Mouse (Mus musculus): ENCODE results near the gene Il3. TPM values are rescaled to one million over a fixed set of nuclear protein-coding genes. Genes with fewer than 3 reads are reported as not detected.
A peak's percentile ranks its signal among the peaks of the same experiment; 100 is the strongest.

Gene Il3
- not detected for polyA plus RNA-seq (2021)

DNA sequence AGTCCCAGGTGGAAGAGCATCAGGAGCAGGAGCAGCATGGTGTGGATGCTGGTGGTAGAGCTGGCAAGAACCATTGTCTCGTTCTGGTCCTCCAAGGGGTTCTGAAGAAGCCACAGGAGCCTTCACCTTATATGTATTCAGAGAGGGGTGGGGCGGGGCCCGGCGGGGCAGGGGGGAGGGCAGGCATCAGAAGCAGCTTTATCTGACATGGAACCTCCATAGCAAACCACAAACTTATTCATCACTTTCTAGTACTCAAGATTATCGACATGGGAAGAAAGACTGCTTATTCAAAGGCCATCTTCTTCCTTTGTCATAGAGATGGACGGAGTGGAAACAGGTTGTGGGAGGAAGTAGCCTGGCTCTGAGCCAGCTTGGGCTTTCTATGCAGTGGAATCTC, at the start of gene Il3:
TSS of gene Il3 (minus strand) at position 101 of the 400 bp plus-strand sequence.
- ChIA-PET POLR2A (no interaction called here), CTCF (interaction anchor here (1.0 kb wide), 1 partner anchor 13 kb away, joined by 3 read pairs; no protein-coding TSS in a partner anchor)
- TF ChIP-seq CTCF (IDR thresholded peaks at IDR 0.05): no peak
- in situ Hi-C loops (cut with MboI; ENCODE audit: low pct_unique_long_range_greater_than_20kb): loop anchor here (25.0 kb wide), 1 partner anchor 530 kb away; no protein-coding TSS in a partner anchor
- no peaks in the 10 kb centered on the region for H3K27me3 ChIP-seq
- DNase-seq (ENCODE audit: low read depth, low spot score) (no peak), ATAC-seq (no peak)

DNA sequence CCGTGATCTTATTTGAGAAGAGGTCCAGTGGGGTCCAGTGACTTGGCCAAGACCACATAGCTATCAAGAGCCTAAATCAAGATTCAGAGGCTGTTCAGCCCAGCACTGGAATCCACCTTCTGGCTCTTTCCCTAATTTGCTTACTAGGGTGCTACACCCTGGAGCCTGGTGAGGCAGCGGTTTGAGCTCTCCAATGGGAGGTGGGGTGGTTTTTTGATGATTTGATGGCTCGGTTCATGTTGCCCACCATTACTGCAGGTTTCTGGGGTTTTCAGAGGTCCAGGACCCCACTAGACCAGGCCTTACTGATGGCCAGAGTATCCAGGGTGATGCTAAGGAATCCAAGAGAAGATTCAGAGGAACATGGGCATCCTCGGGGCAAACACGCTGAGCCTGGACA, 48.3 kb upstream of the Il3 start:
- H3K27me3 ChIP-seq: peaks cover 16% of the 10 kb centered on the region
- POLR2A ChIA-PET: no interaction called here
- ATAC-seq (no peak), DNase-seq (ENCODE audit: low read depth, low spot score) (no peak)
- TF ChIP-seq CTCF (IDR thresholded peaks at IDR 0.05): no peak
- CTCF ChIA-PET: no interaction called here
- in situ Hi-C loops (cut with MboI; ENCODE audit: low pct_unique_long_range_greater_than_20kb): loop anchor here (25.0 kb wide), 1 partner anchor 497 kb away; no protein-coding TSS in a partner anchor

DNA sequence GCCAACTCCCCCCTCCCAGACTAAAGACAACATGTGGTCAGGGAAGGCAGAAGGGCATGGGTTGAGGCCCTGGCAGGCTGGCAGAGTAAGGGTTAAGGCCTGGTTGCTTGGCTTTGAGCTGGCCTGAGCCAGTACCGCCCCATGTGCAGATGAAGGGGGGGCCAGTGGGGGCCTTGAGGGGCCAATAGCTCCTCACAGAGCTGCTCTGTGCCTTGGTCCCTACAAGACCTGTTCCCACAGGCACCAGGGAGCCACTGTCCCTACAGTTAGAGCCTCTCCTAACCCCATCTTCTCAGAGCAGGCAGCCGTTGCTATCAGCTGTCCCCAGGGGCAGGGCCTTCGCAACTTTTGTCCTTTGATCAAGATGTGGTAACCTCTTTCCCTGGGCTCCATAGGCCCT, 47.7 kb upstream of the Il3 start:
- ATAC-seq (no peak), DNase-seq (ENCODE audit: low read depth, low spot score) (no peak)
- CTCF ChIA-PET: no interaction called here
- TF ChIP-seq CTCF (IDR thresholded peaks at IDR 0.05): no peak
- in situ Hi-C loops (cut with MboI; ENCODE audit: low pct_unique_long_range_greater_than_20kb): loop anchor here (25.0 kb wide), 1 partner anchor 498 kb away; no protein-coding TSS in a partner anchor
- H3K27me3 ChIP-seq: peaks cover 13% of the 10 kb centered on the region
- POLR2A ChIA-PET: no interaction called here

DNA sequence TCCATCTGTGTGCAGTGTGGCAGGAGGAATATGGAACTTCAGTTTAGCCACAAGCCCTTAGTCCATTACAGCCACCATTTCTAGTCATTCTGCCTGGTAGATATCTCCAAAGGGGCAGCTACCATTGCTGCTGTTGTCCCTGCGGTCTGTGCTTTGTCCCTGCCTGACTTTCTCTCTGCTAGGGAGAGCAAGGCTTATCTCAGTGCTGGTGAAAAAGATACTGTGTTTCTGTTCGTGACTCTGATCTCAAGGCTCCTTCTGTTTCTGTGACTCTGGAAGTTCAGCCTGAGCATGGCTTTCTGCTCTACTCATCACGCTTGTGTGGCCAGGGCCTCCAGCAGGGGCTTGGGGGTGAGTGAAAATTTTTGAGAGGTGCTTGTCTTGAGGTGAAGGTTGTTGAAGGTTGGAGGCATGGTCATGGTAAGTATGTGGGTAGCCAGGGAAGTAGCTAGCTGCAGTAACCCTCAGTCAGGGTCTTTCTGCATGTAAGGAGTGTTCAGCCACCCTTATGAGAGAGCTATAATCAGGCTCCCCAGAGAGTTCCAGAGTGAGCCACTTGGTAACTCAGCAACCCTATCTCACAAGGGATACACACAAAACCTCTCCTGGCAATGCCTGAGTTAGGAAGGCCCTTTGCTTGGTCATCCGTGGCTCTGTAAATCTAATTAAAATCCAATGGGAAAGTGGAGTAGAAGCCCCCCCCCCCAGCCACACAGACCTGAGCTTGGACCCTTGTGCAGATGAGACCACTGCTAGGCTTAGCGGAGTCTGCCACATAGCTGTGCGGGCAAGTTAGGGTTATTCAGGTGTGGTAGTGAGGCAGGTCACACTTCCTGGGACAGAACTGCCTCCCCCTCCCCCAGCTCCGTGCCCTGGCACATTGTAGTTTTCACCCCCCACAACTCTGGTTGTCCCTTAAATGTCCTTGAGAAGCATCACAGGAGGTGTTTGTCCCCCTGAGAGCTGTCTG, 46.6 kb upstream of the Il3 start:
- peaks cover 13% of the 10 kb centered on the region for H3K27me3 ChIP-seq
- ATAC-seq (no peak), DNase-seq (ENCODE audit: low read depth, low spot score) (no peak)
- CTCF ChIA-PET: interaction anchor here (0.8 kb wide), 1 partner anchor 167 kb away, joined by 3 read pairs; no protein-coding TSS in a partner anchor
- in situ Hi-C loops (cut with MboI; ENCODE audit: low pct_unique_long_range_greater_than_20kb): loop anchor here (25.0 kb wide), 1 partner anchor 499 kb away; no protein-coding TSS in a partner anchor
- POLR2A ChIA-PET: interaction anchor here (0.5 kb wide), 1 partner anchor 100 kb away, joined by 4 read pairs; no protein-coding TSS in a partner anchor
- no peak for TF ChIP-seq CTCF (IDR thresholded peaks at IDR 0.05)

- peaks cover 13% of the 10 kb centered on the region for H3K27me3 ChIP-seq
- ATAC-seq: no peak
- TF ChIP-seq CTCF (IDR thresholded peaks at IDR 0.05): no peak
- CTCF ChIA-PET: no interaction called here
- no peak for DNase-seq (ENCODE audit: low read depth, low spot score)
- in situ Hi-C loops (cut with MboI; ENCODE audit: low pct_unique_long_range_greater_than_20kb): loop anchor here (25.0 kb wide), 1 partner anchor 500 kb away; no protein-coding TSS in a partner anchor
- POLR2A ChIA-PET: no interaction called here
These were observed 45.5 kb upstream of the Il3 start for GRCm38 (mm10) chr11:54312603-54313002.

GRCm38 (mm10) chr11:54312021-54312420, 44.9 kb upstream of the Il3 start:
- in situ Hi-C loops (cut with MboI; ENCODE audit: low pct_unique_long_range_greater_than_20kb): loop anchor here (25.0 kb wide), 1 partner anchor 500 kb away; no protein-coding TSS in a partner anchor

DNA sequence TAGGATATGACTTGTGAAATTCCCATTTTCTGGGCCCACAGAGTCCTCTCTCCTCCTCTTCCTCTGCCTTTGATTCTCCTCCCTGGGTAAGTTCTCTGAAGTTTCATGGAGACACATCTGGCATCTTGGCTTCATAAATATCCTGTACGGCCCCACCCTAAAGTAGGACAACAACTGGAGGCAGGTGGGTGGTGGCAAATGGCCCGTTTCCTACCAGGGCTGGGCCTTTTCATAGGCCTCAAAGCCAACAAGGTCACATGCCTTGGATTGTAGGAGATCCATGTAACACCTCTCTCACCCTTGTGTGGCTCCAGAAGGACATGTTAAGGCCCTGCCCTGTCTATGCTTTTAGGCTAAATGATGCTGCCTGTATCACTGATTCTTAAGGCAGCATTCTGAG, 43.5 kb upstream of the Il3 start:
- POLR2A ChIA-PET: no interaction called here
- in situ Hi-C loops (cut with MboI; ENCODE audit: low pct_unique_long_range_greater_than_20kb): loop anchor here (25.0 kb wide), 1 partner anchor 502 kb away; no protein-coding TSS in a partner anchor
- TF ChIP-seq CTCF (IDR thresholded peaks at IDR 0.05): no peak
- peaks cover 3% of the 10 kb centered on the region for H3K27me3 ChIP-seq
- CTCF ChIA-PET: no interaction called here
- ATAC-seq (no peak), DNase-seq (ENCODE audit: low read depth, low spot score) (no peak)

More at GRCm38 (mm10) chr11:54312021-54312420, 44.9 kb upstream of the Il3 start:
- H3K27me3 ChIP-seq: peaks cover 13% of the 10 kb centered on the region
- no peak for ATAC-seq
- CTCF ChIA-PET: no interaction called here
- no peak for TF ChIP-seq CTCF (IDR thresholded peaks at IDR 0.05)
- DNase-seq (ENCODE audit: low read depth, low spot score): no peak
- POLR2A ChIA-PET: no interaction called here

- H3K27me3 ChIP-seq: peaks cover 14% of the 10 kb centered on the region
- ChIA-PET CTCF (interaction anchor here (1.1 to 2.4 kb wide), 7 partner anchors 12 to 231 kb away, joined by 3 to 10 read pairs (median 5); no protein-coding TSS in a partner anchor), POLR2A (no interaction called here)
- no peak for ATAC-seq
- in situ Hi-C loops (cut with MboI; ENCODE audit: low pct_unique_long_range_greater_than_20kb): loop anchor here (5.0 to 25.0 kb wide), 4 partner anchors 40 to 505 kb away; no protein-coding TSS in a partner anchor
- DNase-seq (ENCODE audit: low read depth, low spot score): no peak
- TF ChIP-seq CTCF (IDR thresholded peaks at IDR 0.05): peak; percentile 87
These were observed 40.2 kb upstream of the Il3 start for GRCm38 (mm10) chr11:54307139-54307816.

- DNase-seq (ENCODE audit: low read depth, low spot score) (no peak), ATAC-seq (no peak)
- POLR2A ChIA-PET: no interaction called here
- in situ Hi-C loops (cut with MboI; ENCODE audit: low pct_unique_long_range_greater_than_20kb): loop anchor here (5.0 to 25.0 kb wide), 4 partner anchors 42 to 507 kb away; no protein-coding TSS in a partner anchor
- H3K27me3 ChIP-seq: peaks cover 11% of the 10 kb centered on the region
- CTCF ChIA-PET: interaction anchor here (1.5 kb wide), 1 partner anchor 40 kb away, joined by 3 read pairs; no protein-coding TSS in a partner anchor
- TF ChIP-seq CTCF (IDR thresholded peaks at IDR 0.05): no peak
These were observed 38.3 kb upstream of the Il3 start for GRCm38 (mm10) chr11:54305331-54305730.

- no peak for TF ChIP-seq CTCF (IDR thresholded peaks at IDR 0.05)
- in situ Hi-C loops (cut with MboI; ENCODE audit: low pct_unique_long_range_greater_than_20kb): loop anchor here (10.0 to 25.0 kb wide), 2 partner anchors 110 to 508 kb away; no protein-coding TSS in a partner anchor
- ATAC-seq (no peak), DNase-seq (ENCODE audit: low read depth, low spot score) (no peak)
- ChIA-PET CTCF (no interaction called here), POLR2A (no interaction called here)
- peaks cover 11% of the 10 kb centered on the region for H3K27me3 ChIP-seq
These were observed 37.4 kb upstream of the Il3 start for GRCm38 (mm10) chr11:54304471-54304873.
